Mouse (Mus musculus) CD4-positive, CD25-positive, alpha-beta regulatory T cell, adult 2 months (primary cell): Measurements from ENCODE around the gene Aff3.
A peak's percentile ranks its signal among the peaks of the same experiment; 100 is the strongest.

ENCODE experiments used
- DNase-seq: peaks from one replicate; pipeline ENCODE4 v3.0.0-alpha.2; 2012; ENCODE audit warnings: low read depth, low spot score

The Aff3 gene

DNA sequence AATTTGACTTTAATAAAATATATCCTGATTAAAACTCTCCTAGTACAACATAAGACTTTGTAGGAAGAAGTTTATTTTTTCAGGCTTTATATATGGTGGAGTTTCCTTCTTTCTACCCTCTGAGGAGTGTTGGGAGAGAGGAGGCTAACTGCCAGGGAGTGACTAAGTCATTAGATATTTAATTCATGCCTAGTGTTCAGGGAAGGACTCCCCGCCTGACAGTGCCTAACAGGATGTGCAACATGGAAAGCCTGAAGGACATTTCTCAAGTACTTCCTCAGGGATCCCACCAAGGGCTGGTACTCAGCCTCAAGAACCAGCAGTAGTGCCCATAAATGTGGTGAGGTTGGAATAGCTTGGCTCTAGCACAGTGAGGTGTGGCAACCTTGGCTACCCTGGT lies 378.2 kb downstream of the Aff3 start:
- no peak for DNase-seq

DNA sequence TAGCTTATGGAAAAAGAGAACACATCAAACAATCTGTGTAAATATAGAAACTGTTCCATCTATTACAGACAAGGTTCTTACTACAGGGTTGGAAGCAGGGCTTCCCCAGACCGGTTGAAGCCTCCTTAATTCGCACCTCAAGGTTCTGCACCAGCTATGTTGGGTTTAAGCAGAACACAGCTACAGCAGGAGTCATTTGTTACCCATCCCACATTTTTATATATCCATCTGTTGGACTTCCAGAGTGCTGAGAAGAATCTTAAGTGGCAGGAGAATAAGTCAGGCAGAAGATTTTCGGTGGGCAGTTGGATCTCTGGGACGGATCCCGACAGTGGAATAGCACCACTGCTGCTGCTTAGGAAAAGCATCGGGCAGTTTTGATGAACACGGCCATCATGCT lies 384.2 kb downstream of the Aff3 start:
- no peak for DNase-seq

DNA sequence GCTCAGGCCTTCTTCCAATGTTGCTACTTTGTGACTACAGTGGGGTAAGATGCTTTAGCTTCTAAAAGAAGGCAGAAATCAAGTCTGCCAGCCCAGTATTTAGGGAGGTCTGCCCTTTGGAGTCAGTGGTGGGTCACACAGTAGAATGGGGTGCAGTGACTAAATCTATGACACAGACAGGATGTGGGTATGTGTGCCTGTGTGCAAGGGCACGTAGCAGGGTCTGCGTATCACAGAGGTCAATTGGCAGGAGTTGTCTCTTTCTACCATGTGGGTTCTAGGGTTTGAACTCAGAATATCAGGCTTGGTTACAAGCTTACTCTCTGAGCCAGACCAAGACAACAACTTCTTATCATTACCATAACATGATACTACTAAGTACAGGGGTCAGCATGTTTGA lies 393.4 kb downstream of the Aff3 start:
- DNase-seq: no peak

DNA sequence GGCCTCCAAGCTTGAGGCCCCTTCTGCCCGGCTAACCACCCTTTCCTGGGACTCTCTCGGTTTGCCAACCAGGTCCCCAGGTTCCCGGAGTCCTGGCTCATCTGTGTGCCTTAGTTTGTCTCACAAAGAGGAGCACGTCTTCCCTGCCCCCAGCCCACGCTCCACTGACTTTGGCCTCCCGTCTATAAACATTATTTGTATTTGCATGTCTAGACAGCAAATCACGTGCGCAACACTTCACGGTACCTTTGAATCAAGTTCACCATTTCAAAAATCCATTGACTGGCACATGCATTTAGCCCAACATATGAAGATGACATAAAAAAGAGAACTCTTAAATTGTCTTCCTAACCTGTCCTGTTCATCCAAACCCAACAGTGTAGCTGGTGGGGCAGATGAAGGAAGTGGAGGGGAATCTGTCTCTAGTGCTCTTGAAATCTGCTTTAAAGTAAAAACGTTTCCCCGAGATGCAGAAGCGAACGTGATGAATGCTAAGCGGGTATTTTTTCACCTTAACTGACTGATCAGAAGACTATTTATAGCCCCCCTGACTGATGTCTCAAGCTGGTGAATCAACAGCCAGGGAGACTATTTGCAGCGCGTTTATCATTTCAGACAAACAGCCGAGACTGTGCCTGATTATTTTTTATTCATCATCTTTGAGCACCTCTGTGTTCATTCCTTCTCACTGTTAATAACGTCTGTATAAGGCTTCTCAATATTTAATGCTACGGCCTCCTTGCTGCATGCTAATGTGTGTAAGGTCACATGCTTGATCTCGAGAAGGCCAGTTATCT lies 396.3 kb downstream of the Aff3 start:
- DNase-seq: no peak

DNA sequence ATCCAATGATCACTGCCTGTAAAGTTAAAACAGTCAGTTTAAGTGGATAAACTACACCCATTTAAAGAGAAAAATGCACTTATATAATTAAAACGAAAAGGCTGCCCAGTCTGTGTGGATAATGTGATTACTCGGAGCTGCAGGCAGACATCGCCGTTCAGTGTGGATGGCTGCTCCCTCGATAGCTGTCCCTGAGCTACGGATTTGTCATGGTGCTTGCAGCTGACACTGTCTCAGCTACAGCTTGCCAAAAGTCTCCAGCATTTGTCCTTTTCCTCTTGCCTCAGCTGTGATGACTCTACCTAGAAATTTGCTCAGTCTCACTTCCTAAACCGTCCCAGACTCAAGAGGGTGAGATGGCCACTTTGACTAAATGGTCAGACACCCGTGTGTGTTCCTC lies 401.5 kb downstream of the Aff3 start:
- DNase-seq: no peak

DNA sequence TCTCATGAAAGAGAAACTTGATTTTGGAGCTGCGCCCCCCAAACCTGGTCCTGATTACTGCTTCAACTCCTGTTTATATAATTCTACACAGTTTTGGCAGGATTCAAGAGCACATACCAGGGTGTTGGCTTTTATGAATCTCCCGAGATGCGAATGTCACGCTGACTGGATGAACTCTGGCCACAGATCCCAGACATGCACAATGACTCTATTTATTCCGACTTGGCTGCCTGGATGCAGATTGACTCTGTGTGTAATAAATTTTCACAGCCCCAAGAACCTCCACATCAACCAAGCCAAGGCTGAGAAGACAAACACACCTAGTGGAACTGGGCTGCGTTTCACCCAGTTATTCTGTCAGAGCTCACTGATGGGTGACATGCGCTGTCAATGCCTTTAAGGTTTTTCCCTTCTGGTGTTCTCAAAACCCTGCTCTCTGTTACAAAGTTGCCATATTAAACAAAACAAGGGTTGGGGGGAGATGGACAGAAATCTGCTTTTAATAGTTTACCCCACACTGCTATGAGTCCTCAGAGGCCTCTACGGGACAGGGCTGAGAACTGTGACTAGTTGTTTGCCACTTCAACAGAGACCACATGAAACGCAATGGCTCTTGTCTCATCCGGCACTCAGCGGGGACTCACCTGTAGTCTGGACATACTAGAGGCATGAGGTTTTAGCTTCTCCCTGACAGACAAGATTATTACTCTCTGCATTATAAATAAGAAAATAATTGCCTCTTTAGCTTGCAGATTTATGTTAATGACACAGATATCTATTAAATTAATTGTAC lies 402.2 kb downstream of the Aff3 start:
- DNase-seq: no peak

DNA sequence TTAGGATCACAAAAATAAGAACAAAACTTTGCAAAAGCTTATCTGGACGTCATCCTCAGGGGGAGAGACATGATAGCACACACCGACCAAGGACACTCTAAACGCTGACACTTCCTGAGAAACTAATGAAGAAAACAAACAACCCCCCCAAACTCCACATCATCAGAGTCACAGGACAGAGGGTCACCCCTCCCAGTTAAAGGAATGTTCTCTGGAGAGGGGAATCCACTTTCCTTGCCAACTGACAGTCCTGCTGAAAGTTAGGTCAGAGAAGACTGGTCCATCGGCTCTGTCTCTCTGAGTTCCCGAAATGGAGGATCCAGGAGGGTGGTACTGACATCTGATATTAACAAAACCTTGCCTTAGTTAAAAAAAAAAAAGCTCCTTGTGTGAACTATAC lies 403.7 kb downstream of the Aff3 start:
- DNase-seq: no peak

DNA sequence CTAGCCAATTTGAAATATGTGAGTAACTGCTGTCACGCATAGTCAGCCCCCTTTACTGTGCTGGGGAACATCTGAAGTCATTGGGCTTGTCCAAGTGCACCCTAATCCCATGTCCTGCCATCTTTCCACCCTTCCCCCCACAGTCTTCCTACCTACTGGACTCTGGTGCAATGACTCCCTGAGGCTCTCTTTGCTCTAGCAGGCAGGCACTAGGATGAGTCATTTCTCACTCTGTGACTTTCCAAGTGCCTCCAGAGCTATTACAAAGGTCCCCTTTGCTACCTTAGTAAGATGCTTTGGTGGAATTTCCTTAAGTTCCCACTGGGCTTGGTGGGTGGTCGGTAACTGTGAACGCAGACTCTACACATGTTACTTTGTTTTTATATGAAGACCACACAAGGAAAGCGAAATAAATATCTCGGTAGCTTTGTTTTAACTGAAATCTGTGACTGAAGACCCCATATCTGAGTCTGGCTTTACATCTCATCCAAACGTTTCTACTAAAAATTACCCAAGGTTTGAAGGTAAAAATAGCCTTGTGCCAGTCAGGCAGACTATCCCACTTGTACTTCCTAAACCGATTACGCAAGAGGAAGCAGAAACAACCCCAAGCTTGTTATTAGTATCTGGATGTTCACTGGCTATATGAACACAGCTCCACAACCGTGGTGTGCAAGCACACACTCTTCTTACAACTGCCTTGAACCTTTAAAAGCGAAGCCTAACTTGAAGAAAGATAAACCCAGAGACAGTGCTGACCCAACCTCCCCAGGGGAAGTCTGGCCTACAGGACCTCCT lies 405.0 kb downstream of the Aff3 start:
- no peak for DNase-seq

DNA sequence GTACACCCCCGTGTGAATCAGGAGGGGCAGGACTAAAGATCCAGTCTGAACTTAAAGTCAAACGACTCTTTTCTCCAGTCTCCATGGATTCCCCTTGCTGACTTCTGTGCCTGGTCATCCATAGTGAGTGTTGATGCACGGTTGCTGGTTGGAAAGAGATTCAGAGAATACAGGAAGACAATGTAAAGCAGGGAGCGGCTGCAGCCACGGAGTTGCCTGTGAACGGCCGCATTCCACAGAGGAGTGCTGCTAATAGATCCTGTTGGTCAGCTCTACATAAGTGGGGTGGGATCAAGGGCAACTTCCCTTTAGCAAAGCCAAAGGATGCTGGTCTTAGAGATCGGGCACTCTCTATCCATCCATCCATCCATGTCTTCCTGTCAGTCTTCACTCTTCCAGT lies 410.3 kb downstream of the Aff3 start:
- DNase-seq: no peak

DNA sequence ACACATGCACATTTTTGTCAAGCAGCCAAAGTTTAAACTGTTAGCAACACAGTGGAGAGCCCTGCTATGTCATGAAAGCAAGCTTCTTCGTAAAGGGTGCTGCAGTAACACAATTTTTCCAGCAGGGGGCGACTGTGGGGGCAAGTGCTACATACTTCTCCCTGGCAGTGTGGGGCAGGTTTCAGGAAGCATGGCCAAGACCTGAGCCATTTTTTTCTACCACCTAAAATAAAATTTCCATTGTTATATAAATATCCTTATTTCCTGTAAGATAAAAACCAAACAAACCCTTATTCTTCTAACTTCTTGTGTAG lies 412.0 kb downstream of the Aff3 start:
- peak; percentile 70 for DNase-seq

DNA sequence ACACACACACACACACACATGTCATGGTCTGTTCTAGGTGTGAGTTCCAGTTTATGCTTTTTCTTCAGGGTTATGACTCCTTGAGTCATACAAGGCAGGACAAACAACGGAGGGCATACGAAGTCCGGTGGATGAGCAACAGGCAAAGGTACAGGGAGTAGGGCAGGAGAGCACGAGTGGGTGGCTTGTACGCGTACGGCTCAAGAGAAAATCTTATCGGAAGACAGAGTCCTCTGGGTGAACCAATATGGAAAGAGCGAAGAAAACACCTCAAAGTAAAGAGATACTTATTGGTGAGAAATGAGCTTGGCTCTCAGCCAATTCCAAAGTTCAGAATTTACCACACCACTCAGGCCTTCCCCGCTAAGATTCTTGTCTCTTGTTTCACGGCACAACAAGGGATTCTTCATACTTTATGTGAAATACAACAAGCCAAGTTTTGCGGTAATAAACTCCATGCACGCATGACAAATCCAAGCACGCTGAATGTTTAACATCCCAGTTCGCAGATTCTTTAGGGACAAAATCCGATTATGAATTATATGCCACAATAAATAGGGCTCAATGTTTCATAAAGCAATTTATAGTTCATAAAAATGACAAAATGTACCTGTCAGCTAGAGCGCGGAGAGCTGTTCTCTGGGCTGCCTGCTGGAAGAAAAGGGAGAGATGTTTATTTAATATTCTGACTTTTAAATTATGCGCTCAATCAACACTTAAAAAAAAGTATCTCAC lies 412.6 kb downstream of the Aff3 start:
- no peak for DNase-seq

DNA sequence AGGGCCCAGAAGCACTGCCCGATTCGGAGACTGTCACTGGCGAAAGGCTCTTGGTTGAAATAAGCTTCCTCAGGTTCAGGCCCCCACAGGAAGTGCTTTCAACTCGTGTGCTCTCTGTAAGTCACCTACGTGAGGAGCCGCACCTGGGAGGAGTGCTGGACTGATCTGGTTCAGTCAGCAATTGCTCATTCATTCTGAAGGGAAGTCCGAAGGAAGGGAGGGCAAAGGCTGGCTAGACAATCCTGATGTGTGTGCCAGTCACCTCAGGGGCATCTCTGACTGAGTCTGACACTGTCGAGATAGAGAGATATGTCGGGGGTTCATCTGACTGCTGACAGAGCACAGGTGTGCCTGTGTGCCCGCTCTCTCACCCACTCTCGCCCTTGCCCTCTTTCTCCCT lies 413.3 kb downstream of the Aff3 start:
- no peak for DNase-seq

DNA sequence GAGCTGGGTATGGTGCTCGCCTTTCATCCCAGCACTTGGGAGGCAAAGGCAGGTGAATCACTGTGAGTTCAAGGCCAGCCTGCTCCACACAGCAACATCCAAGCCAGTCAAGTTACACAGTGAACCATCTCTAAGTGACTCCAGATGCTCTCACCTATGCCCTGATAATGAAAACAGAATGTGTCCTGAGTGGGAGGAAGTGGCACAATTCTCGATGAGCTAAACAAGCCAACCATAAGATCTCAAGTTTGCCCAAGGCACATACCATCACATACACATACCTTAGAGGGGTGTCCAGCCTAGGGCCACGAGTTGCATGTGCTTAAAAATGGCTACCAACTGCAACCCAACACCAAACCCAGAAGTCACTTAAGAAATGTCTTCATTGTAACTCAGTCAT lies 414.5 kb downstream of the Aff3 start:
- DNase-seq: no peak

DNA sequence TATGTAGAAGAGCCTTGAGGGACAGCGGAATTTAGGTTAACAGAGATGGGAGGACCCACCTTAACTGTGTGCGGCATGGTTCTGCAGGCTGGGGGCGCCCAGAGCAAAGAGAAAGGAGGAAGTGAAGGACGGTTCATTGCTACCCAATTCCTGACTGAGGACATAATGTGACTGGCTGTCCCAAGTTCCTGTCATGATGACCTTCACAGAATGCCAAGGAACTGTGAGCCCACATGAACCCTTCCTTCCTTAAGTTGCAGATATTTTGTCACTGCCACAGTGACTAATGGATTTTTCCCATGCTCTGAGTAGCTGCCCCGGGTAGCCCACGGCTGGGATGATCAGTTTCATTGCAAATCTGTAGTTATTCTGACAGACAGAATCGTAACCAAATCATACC lies 415.2 kb downstream of the Aff3 start:
- no peak for DNase-seq

DNA sequence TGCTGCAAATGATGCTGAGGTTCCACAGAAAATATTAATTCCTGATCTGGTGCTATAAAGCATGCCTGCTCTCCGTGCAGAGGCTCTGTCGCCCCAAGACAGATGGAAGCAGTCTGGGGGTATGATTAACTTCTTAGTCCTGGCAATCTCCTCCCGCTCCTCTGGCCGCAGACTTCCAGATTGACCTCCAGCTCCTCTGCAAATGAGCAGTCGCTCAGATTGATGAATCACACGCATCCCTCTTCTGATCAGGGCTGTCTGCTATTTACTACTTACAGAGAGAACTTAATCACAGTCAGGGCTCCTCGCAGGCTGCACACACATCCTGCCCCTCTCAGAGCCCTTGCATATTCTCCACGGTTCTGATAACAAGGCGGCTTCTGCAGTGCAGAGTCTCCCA lies 416.7 kb downstream of the Aff3 start:
- no peak for DNase-seq

DNA sequence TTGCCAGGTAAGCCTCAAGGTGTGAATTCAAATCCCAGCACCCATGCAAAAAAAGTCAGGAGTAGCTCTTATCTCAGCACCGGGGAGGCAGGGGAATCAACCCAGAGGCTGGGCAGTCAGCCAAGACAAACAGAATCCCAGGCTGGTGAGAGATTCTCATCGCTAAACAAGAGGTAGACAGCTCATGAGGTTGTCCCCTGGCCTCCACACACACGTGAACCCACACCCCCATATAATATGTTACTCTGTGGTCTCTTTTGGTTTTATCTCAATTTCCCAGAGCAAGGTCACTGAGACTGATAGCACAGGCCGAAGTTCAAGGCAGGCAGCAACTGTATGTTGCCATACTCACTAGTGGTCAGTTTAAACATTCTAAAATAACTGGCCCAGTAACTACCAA lies 422.2 kb downstream of the Aff3 start:
- DNase-seq: no peak

DNA sequence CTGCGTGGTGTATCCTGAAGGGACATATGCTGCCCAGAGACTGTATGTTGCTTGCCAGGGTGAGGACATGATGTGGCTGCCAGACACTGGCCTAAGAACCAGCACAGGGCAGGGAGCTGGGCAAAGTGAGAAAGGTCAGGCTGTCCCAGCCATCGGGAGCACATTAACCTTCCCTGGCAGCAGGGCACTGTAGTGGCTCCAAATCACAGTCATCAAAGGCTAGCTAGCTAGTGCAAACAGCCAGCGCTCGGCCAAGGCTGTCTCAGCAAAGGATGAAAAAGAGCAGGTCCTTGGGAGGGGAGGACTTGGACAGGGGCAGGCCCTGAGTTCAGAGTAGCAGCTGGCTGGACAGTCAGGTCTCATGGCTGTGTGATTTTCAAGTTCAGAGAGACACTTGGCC lies 423.0 kb downstream of the Aff3 start:
- no peak for DNase-seq

DNA sequence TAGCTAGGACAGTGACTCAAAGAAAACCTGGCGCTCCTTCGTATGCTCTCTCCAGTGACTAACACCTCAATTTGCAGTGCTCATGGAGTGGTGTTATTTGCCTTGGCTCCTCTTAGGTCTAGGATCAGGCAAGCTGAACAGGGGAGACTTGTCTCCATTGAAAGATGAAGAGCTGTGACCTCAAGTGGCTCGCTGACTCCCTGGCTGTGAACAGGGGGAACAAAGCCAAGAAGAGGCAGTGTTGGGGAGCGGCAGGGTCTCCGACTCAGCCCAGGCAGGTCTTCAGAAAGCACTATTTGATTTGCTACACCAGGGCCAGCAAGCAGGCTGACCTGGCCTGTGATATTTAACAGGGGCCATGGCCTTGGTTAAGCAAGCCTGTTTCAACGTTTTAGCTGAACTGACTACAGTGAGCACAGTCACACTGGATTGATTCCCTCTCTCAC lies 423.5 kb downstream of the Aff3 start:
- DNase-seq: no peak

DNA sequence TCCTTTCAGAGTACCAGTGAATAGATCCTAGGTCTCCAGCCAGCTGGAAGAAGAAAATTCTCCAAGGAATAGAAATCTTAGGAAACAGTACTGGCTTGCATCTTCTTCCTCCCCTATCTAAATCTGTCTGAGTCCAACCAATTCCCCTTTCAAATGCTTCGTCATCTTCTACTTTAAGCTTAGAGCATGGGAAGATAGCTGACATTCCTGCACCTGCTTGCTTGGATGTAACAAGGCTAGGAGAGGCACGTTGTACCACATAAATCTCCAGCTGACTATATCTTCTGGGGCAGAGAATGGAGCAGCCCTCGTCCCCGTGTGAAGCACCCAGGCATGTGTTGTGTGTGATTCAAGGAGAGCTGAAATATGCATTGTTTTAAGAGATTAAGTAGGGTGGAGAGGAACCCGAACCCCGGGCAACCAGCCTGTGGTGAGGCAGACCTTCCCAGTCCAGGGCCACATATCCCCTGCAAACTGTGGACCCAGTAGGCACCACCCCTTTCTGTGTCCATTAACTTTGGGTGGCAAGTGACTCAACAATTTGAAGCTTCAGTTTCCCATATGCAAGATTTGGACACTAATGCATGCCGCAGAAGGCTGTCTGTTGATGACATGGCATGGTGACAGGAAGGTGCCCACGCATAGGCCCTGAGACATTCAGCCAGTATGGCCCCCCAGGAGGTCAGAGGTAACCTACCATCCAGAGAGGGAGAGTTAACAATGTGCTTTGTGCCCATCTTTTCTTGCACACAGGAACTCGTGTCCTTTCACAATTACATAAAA lies 424.1 kb downstream of the Aff3 start:
- DNase-seq: no peak

DNA sequence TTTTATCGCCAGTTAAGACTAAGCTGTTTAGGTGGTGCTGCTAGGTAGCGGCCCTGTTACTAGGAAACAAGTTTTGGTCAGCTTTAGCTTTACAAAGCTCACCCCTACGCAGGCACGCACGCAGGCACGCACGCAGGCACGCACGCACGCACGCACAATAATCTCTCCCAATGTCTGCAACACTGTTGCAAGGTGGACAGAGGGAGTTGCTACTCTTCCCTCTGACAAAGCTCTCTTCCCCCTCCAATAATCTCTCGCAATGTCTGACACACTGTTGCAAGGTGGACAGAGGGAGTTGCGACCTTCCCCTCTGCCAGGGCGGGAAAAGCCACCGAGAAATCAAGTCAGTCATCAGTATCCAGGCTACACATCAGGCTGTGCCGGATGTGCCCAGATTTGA lies 425.2 kb downstream of the Aff3 start:
- no peak for DNase-seq

DNA sequence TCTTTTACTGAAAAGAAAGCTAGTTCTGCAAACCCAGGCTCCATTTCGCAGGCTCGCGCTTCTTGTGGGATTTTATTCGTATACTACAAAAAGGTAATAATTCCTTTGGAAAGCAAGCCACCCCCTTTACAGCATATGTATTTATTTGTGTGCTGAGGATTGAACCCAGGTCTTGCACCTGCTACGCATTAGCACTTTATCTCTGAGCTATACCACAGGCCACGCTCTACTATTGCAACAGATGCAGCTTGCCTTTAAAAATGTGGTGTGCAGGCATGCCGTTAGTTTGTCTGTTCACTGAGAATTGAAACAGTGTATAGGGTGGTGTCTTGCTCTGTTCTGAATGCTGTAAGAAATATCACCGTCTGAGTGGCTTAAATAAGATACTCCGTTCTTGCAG lies 426.9 kb downstream of the Aff3 start:
- no peak for DNase-seq
